Mouse (Mus musculus) spleen, postnatal 0 days (tissue): ENCODE measurements around the gene Gm21958. TPM values are rescaled to one million over a fixed set of nuclear protein-coding genes. Genes with fewer than 3 reads are reported as not detected.

Experiments used
- polyA plus RNA-seq: library from polyadenylated mRNA; unstranded; fragments of >200 nt; fragmentation: Nextera tagmentation; extraction: Ambion mirVana; gene quantifications from 2 replicates; pipeline ENCODE4 v1.2.1, GENCODE M21; 2015

Gm21958 gene
- 0.42 TPM in 1 of 2 replicates, not detected in the other for polyA plus RNA-seq

GRCm38 (mm10) chr3:54714253-54714652 lies at the start of gene Gm21958:
Gm21958 (minus strand) TSS chr3:54714353.

GRCm38 (mm10) chr3:54755145-54756041 lies 41.2 kb upstream of the Gm21958 start, which contains the start of gene Smad9:
Smad9 (plus strand) TSS chr3:54755582.

GRCm38 (mm10) chr3:54735247-54736046 lies 21.3 kb upstream of the Gm21958 start, which contains the start of the genes Exosc8 and Alg5:
Exosc8 (minus strand) TSS chr3:54735393.
Alg5 (plus strand) TSS chr3:54735539.

GRCm38 (mm10) chr3:54692202-54693055 lies 21.7 kb downstream of the Gm21958 start, which contains the start of gene Supt20:
Supt20 (plus strand) TSS chr3:54692807.

Other genes with a start within 250 kb of the Gm21958 start
- gene Supt20, start 21.5 kb downstream of the Gm21958 start, polyA plus RNA-seq = 43.5 and 47.1 TPM in 2 replicates
- gene Exosc8, start 21.0 kb upstream of the Gm21958 start, polyA plus RNA-seq = 101 and 107 TPM in 2 replicates
- gene Alg5, start 21.2 kb upstream of the Gm21958 start, polyA plus RNA-seq = 38.8 and 41.0 TPM in 2 replicates
- 0.13 and 0.22 TPM in 2 replicates for gene Smad9, start 41.2 kb upstream of the Gm21958 start, polyA plus RNA-seq
- gene Rfxap, start 93.4 kb upstream of the Gm21958 start, polyA plus RNA-seq = 26.1 and 26.8 TPM in 2 replicates
- not detected in 2 replicates for gene Sertm1, start 201.5 kb upstream of the Gm21958 start, polyA plus RNA-seq